Mouse (Mus musculus): ENCODE measurements around the gene Traf5.

Traf5 gene

DNA sequence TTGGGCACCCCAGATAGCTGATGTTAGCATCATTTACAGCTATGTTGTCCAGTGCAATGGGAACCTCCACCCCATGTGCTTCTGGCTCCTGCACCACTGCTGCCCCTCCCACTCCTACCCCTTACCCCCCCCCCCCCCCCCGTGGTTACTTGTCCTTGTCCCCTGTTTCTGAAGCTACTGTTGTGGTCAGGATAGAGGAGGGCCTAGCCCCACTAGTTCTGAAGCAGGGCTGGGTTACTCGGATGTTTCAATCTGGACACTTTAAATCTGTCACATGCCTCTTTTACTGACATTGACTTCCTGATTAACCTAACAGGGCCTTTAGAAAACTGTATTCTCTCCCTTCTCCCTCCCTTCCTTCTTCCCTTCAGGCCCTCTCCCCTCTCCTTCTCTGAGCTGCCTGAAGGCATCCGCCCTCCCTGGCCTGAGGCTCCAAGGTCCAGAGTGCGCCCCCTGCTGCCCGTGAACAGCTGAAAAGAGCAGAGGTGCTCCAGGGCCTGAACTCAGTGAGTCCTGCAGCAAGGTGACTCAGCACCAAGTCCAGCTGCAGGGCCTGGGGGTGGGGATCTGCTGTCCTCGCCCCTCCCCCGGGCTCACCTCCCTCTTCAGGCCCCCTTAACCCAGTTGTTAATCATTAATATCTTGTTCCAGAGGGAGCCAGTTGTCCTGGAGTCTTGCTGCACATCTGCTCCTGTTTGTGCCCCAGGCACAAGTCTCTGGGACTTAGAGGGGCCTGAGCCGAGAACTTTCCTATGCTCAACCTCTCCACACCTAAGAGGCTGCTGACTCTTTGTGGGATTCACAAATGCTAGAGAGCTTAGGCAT, 128.2 kb downstream of the Traf5 start:
- peak; percentile 88 for DNase-seq (ENCODE audit: low spot score)

DNA sequence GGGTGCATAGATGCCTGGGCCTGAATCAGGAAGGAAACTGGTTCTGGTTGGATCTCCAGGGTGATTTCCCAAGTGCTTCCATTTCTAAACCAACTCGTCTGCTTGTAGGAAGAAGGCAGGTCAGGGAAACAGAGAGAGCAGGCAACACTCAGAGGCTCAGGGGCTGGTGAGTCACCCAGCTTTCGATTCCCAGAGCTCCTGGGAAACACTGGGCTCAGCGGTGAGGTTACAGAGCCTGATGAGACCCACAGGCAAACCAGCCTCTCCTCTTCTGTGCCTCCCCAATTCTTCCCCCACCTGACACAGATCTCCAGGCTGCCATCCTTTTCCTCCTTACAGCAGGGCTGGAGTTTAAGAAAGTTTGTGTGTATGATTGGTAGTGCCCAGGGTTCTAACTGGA, 128.9 kb downstream of the Traf5 start:
- no peak for DNase-seq (ENCODE audit: low spot score)

DNA sequence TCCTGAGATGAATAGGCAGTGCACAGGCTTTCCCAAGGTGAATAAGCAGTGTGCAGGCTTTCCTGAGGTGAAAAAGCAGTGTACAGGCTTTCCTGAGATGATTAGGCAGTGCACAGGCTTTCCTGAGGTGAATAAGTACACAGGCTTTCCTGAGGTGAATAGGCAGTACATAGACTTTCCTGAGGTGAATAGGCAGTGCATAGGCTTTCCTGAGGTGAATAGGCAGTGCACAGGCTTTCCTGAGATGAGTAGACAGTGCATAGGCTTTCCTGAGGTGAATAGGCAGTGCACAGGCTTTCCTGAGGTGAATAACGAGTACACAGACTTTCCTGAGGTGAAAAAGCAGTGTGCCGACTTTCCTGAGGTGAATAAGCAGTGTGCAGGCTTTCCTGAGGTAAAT, 131.4 kb downstream of the Traf5 start:
- DNase-seq (ENCODE audit: low spot score): no peak

- DNase-seq (ENCODE audit: low spot score): no peak
These were observed 135.0 kb downstream of the Traf5 start for GRCm38 (mm10) chr1:191957321-191957720.

- no peak for DNase-seq (ENCODE audit: low spot score)
These were observed 135.5 kb downstream of the Traf5 start for GRCm38 (mm10) chr1:191956871-191957270.

DNA sequence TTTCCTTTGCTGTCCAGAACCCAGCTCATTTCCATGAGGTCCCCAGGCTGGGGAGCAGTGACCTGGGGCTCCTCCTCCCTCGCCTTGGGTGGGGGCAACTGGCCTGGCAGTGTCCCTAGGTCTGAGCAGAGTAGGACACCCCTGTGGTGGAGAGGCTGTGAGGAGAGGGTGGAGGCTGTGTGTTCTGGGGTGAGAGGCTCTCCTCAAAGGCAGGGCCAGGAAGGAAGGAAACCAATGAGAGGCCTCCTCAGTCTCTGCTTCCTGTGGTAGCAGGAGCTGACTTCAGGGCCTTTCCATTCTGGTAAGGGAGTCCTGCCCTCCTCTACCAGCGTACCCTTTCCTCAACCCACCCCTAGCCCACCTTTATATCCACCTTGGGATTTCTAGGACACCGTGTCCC, 136.1 kb downstream of the Traf5 start:
- DNase-seq (ENCODE audit: low spot score): no peak

DNA sequence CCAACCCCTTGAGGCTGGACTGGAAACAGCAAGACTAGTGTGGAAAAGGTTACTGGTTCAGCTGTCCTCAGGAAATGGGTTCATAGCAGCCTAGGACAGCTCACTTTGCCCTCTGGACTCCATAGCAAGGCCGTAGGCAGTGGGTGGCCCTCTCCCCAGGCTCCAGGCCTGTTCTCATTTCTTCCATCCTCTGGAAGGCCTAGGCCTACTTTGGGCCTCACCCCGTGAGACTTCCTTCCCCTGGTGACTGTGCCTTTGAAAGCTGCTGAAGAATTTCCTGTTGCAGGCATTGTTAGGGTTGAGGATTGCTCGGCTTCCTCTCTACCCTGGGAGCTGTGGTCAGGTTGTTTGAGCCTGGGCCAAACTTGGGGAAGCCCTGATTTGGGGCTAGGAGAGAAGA, 137.3 kb downstream of the Traf5 start:
- DNase-seq (ENCODE audit: low spot score): no peak

DNA sequence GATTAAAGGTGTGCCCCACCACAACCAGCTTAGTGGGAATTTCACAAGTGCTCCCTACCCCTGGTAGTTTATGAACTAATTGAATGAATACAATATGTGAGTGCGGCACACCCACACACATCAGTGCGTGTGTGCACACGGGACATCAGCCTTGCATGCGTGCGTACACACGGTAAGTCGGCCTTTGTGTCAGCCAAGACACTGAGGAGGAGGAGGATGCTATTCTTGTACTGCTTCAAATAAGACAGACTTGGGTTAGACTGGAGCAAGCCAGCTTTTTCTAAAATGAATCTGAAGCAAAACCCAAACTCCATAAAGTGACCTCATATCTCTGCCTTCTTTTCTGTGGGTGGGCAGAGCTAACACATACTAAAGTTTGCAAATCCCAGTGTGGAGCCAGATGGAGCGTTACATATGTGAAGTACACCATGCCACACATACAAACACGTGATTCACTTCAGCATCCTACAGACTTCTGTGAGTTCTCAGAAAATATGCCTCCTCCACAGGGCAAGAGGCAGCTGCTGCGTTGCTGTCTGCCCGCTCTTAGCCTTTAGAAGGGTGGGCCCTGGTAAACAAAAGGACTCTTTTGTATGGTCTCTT, 139.5 kb downstream of the Traf5 start:
- DNase-seq (ENCODE audit: low spot score): no peak

DNA sequence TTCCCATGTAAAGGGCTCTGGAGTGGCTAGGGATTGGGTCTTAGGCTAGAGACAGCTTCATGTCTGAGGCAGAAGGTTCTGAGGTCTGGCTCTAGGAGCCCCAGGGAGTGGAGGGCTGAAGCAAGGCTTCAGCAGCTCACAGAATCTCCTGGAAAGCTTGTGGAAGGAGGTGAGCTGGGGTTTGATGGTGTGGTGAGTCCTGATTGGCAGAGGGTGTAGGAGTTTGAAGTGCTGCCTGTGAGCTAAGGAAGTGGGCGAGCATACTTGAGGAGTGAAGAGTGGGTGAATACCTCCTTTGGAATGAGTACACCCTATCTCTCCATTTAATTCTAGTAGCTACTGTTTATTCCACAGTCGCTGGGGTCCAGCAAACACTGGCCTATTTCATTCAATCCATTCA, 141.7 kb downstream of the Traf5 start:
- DNase-seq (ENCODE audit: low spot score): no peak

DNA sequence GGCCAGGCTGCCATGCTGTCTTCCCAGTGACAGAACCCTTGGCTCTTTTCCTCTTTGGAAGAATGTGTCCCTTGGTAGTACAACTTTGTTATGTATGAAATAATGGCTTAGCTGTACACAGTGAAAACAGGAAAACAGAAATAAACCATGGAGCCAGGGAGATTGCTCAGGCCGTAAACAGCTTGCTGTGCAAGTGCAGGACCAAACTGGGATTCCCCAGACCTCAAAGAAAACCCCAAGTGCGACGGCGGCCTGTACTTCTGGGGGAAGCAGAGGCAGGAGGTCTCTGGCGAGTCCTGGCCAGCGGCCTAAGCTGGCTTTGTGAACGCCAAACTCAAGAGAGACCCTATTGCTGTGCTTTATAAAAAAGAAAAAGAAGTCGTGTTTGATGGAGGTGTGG, 143.8 kb downstream of the Traf5 start:
- DNase-seq (ENCODE audit: low spot score): no peak

DNA sequence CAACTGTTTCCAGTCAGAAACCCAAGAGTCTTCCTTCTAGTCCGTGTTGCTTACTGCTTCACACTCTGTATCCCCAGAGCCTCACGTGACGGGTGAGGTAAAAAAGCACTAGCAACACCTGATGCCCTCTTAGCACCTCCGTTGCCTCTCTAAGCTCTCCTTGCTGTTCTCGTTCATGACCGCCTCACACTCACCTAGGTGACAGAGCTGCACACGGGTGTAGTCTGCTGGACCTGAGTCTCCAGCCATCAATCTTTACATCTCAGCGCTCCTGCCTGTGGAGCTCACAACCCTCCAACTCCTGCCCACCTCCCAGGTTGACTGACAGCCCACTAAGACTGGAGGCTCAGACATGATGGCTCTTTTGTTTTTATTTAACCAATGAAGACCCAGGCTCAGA, 144.6 kb downstream of the Traf5 start:
- no peak for DNase-seq (ENCODE audit: low spot score)
